Mouse (Mus musculus) hindbrain, embryonic 11.5 days (tissue): ENCODE data around the gene Ass1. TPM values are rescaled to one million over a fixed set of nuclear protein-coding genes. Genes with fewer than 3 reads are reported as not detected.

Experiments
- ATAC-seq: fragments of 200-750 bp; cut with Nextera tagmentation; 2 replicates; pipeline ENCODE4 v1.8.0; 2017; ENCODE audit warnings: mild to moderate bottlenecking, moderate TSS enrichment, moderate library complexity; ENCODE audit not compliant: low FRiP score
- DNase-seq: peaks from one replicate; pipeline ENCODE4 v3.0.0-alpha.2; 2015; ENCODE audit warnings: low spot score
- H3K27ac ChIP-seq: fragments of 300-500 bp; sonication (generic); 2 replicates; pipeline ENCODE4 v1.5.1; 2014; ENCODE audit warnings: mild to moderate bottlenecking, low read depth, low read length
- H3K27me3 ChIP-seq: fragments of 300-500 bp; sonication (generic); 2 replicates; pipeline ENCODE4 v1.6.1; 2014; ENCODE audit warnings: mild to moderate bottlenecking, low read length, moderate library complexity, mixed read lengths; ENCODE audit not compliant: control insufficient read depth, insufficient read depth
- H3K36me3 ChIP-seq: fragments of 300-500 bp; sonication (generic); 2 replicates; pipeline ENCODE4 v1.6.1; 2014; ENCODE audit warnings: mild to moderate bottlenecking, low read length, moderate library complexity, mixed read lengths; ENCODE audit not compliant: control insufficient read depth, insufficient read depth
- H3K4me1 ChIP-seq: fragments of 300-500 bp; sonication (generic); replicated peaks from 2 replicates; pipeline ENCODE4 v1.6.1; 2014; ENCODE audit warnings: low read length, mixed read lengths; ENCODE audit not compliant: control insufficient read depth, insufficient read depth
- H3K4me2 ChIP-seq: fragments of 300-500 bp; sonication (generic); replicated peaks from 2 replicates; pipeline ENCODE4 v1.6.1; 2014; ENCODE audit warnings: mild to moderate bottlenecking, low read depth, low read length
- H3K4me3 ChIP-seq: fragments of 300-500 bp; sonication (generic); 2 replicates; pipeline ENCODE4 v1.5.1; 2014; ENCODE audit warnings: low read depth, low read length
- H3K9ac ChIP-seq: fragments of 300-500 bp; sonication (generic); 2 replicates; pipeline ENCODE4 v1.6.1; 2014; ENCODE audit warnings: low read depth, low read length
- H3K9me3 ChIP-seq: fragments of 300-500 bp; sonication (generic); 2 replicates; pipeline ENCODE4 v1.6.1; 2016; ENCODE audit warnings: low read length; ENCODE audit not compliant: control insufficient read depth
- WGBS: fragments of 180-500 bp; shearing (Covaris S2); extraction: QIAGEN DNeasy Blood & Tissue Kit; methylation state at CpG from one replicate; pipeline ENCODE4 v1.1.7; 2014; 5-methylcytosine and 5-hydroxymethylcytosine counted together
- polyA plus RNA-seq: library from polyadenylated mRNA; unstranded; fragments of >200 nt; fragmentation: Nextera tagmentation; extraction: Ambion mirVana; gene quantifications from 2 replicates; pipeline ENCODE4 v1.2.1, GENCODE M21; 2014

Ass1 gene
- polyA plus RNA-seq, 1 experiment from 2014 or later: 10.3 TPM

- no peak for DNase-seq
- H3K4me1 ChIP-seq: peaks cover 24% of the 10 kb centered on the region
These were observed 29.6 kb downstream of the Ass1 start for GRCm38 (mm10) chr2:31499327-31500291.

GRCm38 (mm10) chr2:31500292-31501204 lies 30.5 kb downstream of the Ass1 start:
- Histone ChIP-seq H3K9me3 (no peaks in the 10 kb centered on the region), H3K9ac (no peak overlapping the region), H3K36me3 (no peaks in the 10 kb centered on the region), H3K4me1 (peaks cover 20% of the 10 kb centered on the region), H3K27ac (no peak overlapping the region; the same call in 1 of the 2 replicates), H3K4me2 (0 out of 2 replicates have a peak overlapping the region, but pooled peaks have one; percentile 14), H3K4me3 (no peak overlapping the region), H3K27me3 (peaks cover 83% of the 10 kb centered on the region)
- peak; percentile 77 for ATAC-seq
- 34% methylated on average over 24 of the region's 24 CpGs for WGBS
- peak; percentile 73 for DNase-seq

More at GRCm38 (mm10) chr2:31499327-31500291, 29.6 kb downstream of the Ass1 start:
- no peak overlapping the region for H3K4me3 ChIP-seq
- ATAC-seq: peak; percentile 54
- WGBS: 30% methylated on average over 21 of the region's 21 CpGs
- H3K27ac ChIP-seq: peak overlapping the region; percentile 9; the same call in 1 of the 2 replicates
- no peaks in the 10 kb centered on the region for H3K36me3 ChIP-seq
- H3K4me2 ChIP-seq: peak overlapping the region; percentile 14; the same call in 1 of the 2 replicates
- H3K9ac ChIP-seq: no peak overlapping the region
- peaks cover 77% of the 10 kb centered on the region for H3K27me3 ChIP-seq
- H3K9me3 ChIP-seq: no peaks in the 10 kb centered on the region

GRCm38 (mm10) chr2:31501448-31502130 lies 31.6 kb downstream of the Ass1 start:
- ATAC-seq: no peak
- H3K4me3 ChIP-seq: no peak overlapping the region
- H3K36me3 ChIP-seq: no peaks in the 10 kb centered on the region
- H3K9ac ChIP-seq: no peak overlapping the region
- no peaks in the 10 kb centered on the region for H3K9me3 ChIP-seq
- DNase-seq: peak; percentile 55
- H3K27ac ChIP-seq: no peak overlapping the region
- H3K4me2 ChIP-seq: no peak overlapping the region
- WGBS: 43% methylated on average over 20 of the region's 20 CpGs
- H3K27me3 ChIP-seq: peaks cover 83% of the 10 kb centered on the region
- peaks cover 20% of the 10 kb centered on the region for H3K4me1 ChIP-seq

- H3K4me1 ChIP-seq: peaks cover 14% of the 10 kb centered on the region
- ATAC-seq: no peak
- H3K27ac ChIP-seq: no peak overlapping the region
These were observed 32.9 kb downstream of the Ass1 start for GRCm38 (mm10) chr2:31502616-31503522.

GRCm38 (mm10) chr2:31505472-31505871 lies 35.5 kb downstream of the Ass1 start:
- no peaks in the 10 kb centered on the region for H3K9me3 ChIP-seq
- no peak overlapping the region for H3K4me2 ChIP-seq
- H3K4me3 ChIP-seq: no peak overlapping the region
- H3K4me1 ChIP-seq: no peaks in the 10 kb centered on the region
- no peak for DNase-seq
- H3K27ac ChIP-seq: no peak overlapping the region
- 52% methylated on average over 11 of the region's 11 CpGs for WGBS
- ATAC-seq: no peak
- H3K9ac ChIP-seq: no peak overlapping the region
- no peaks in the 10 kb centered on the region for H3K36me3 ChIP-seq
- peaks cover 78% of the 10 kb centered on the region for H3K27me3 ChIP-seq

More at GRCm38 (mm10) chr2:31502616-31503522, 32.9 kb downstream of the Ass1 start:
- Histone ChIP-seq H3K27me3 (peaks cover 76% of the 10 kb centered on the region), H3K36me3 (no peaks in the 10 kb centered on the region), H3K4me2 (no peak overlapping the region), H3K9ac (no peak overlapping the region), H3K4me3 (no peak overlapping the region), H3K9me3 (no peaks in the 10 kb centered on the region)
- DNase-seq: no peak
- 48% methylated on average over 15 of the region's 15 CpGs for WGBS

- Histone ChIP-seq H3K27me3 (peaks cover 67% of the 10 kb centered on the region), H3K36me3 (no peaks in the 10 kb centered on the region), H3K27ac (no peak overlapping the region), H3K9ac (no peak overlapping the region), H3K4me1 (no peaks in the 10 kb centered on the region), H3K4me2 (no peak overlapping the region), H3K4me3 (no peak overlapping the region), H3K9me3 (no peaks in the 10 kb centered on the region)
- WGBS: 92% methylated on average over 6 of the region's 6 CpGs
- ATAC-seq: no peak
- no peak for DNase-seq
These were observed 38.8 kb downstream of the Ass1 start for GRCm38 (mm10) chr2:31508851-31509250.

GRCm38 (mm10) chr2:31511316-31511715 lies 41.3 kb downstream of the Ass1 start:
- DNase-seq (no peak), ATAC-seq (no peak)
- Histone ChIP-seq H3K4me3 (no peak overlapping the region), H3K9me3 (no peaks in the 10 kb centered on the region; the same call in 1 of the 2 replicates), H3K27me3 (peaks cover 44% of the 10 kb centered on the region), H3K9ac (no peak overlapping the region), H3K36me3 (no peaks in the 10 kb centered on the region), H3K4me1 (no peaks in the 10 kb centered on the region), H3K4me2 (no peak overlapping the region), H3K27ac (no peak overlapping the region)
- WGBS: 77% methylated on average over 6 of the region's 6 CpGs
